Comparison of ENCODE assay signal across 40 mouse cellular contexts in the genomic region with DNA sequence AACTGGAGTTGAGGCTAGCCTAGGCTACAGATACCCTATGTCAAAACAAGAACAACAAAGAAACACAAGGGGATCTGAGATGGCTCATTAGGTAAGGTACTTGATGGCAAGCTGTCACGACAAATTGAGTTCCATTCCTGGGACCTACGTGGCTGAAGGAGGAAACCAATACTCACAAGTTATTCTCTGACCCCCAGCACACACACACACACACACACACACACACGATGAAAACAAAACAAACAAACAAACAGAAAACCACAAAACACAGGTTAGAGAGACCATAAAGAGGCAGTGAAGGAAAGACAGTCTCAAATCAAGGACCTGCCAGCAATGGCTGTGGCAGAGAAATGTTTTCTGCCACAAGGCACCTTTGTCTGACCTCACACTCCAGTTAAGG. TPM values are rescaled to one million over a fixed set of nuclear protein-coding genes. Genes with fewer than 3 reads are reported as not detected.
"Had no signal": no experiment of that assay in that cellular context is flagged by ENCODE, and none has a peak within 500 bp of the region (broad histone marks: within the 10 kb centered on the region; RNA-seq: fewer than 3 reads in every experiment).

A gene (plus strand): TSS at position 301 of the 400 bp plus-strand sequence.

- H3K4me1 ChIP-seq: embryonic facial prominence, embryonic 10.5 days; embryonic facial prominence, embryonic 12.5 days; embryonic facial prominence, embryonic 13.5 days; embryonic facial prominence, embryonic 15.5 days; forebrain, embryonic 10.5 days; forebrain, embryonic 12.5 days; forebrain, embryonic 13.5 days; forebrain, embryonic 15.5 days had no signal

- DNase-seq: cerebellum, adult 2 months; cerebellum, adult 8-10 months; cerebellum, adult 9-10 months; cerebellum, adult 9-11 months; cerebellum, postnatal 10 days; cerebellum, postnatal 14 days; cerebellum, postnatal 25 days; cerebellum, postnatal 36 days; embryo, embryonic 11 days; forebrain, postnatal 0 days; gastrocnemius, adult 2 months; gastrocnemius, postnatal 10 days; gastrocnemius, postnatal 14 days; gastrocnemius, postnatal 25 days; gastrocnemius, postnatal 36 days; heart, adult 11 months; heart, adult 18-20 months; heart, adult 2 months had no signal

- H3K4me3 ChIP-seq: embryonic facial prominence, embryonic 10.5 days; embryonic facial prominence, embryonic 12.5 days; embryonic facial prominence, embryonic 13.5 days; embryonic facial prominence, embryonic 15.5 days; erythroblast, embryonic 14.5 days; forebrain, embryonic 10.5 days; forebrain, embryonic 12.5 days; forebrain, embryonic 13.5 days; forebrain, embryonic 15.5 days; gastrocnemius, adult 2 months; heart, adult 2 months had no signal

- H3K36me3 ChIP-seq: embryonic facial prominence, embryonic 10.5 days; embryonic facial prominence, embryonic 12.5 days; embryonic facial prominence, embryonic 13.5 days; embryonic facial prominence, embryonic 15.5 days; forebrain, embryonic 10.5 days; forebrain, embryonic 12.5 days; forebrain, embryonic 15.5 days had no signal

- H3K27ac ChIP-seq: embryonic facial prominence, embryonic 10.5 days; embryonic facial prominence, embryonic 12.5 days; embryonic facial prominence, embryonic 13.5 days; embryonic facial prominence, embryonic 15.5 days; forebrain, embryonic 10.5 days; forebrain, embryonic 12.5 days; forebrain, embryonic 13.5 days; forebrain, embryonic 15.5 days; gastrocnemius, adult 2 months; heart, adult 2 months had no signal

- H3K27me3 ChIP-seq: embryonic facial prominence, embryonic 12.5 days; embryonic facial prominence, embryonic 13.5 days; embryonic facial prominence, embryonic 15.5 days; forebrain, embryonic 12.5 days; forebrain, embryonic 13.5 days; forebrain, embryonic 15.5 days had no signal

- H3K9ac ChIP-seq: embryonic facial prominence, embryonic 12.5 days; embryonic facial prominence, embryonic 13.5 days; embryonic facial prominence, embryonic 15.5 days; forebrain, embryonic 12.5 days; forebrain, embryonic 13.5 days; forebrain, embryonic 15.5 days; forebrain, postnatal 0 days had no signal

- H3K9me3 ChIP-seq: embryonic facial prominence, embryonic 13.5 days; embryonic facial prominence, embryonic 15.5 days; forebrain, embryonic 12.5 days; forebrain, embryonic 13.5 days; forebrain, embryonic 15.5 days had no signal

- ATAC-seq: forebrain, embryonic 13.5 days; forebrain, embryonic 14.5 days; forebrain, embryonic 15.5 days; forebrain, embryonic 16.5 days; forebrain, postnatal 0 days had no signal

- H3K4me2 ChIP-seq: embryonic facial prominence, embryonic 12.5 days; embryonic facial prominence, embryonic 13.5 days; embryonic facial prominence, embryonic 15.5 days; forebrain, embryonic 12.5 days; forebrain, embryonic 13.5 days; forebrain, embryonic 15.5 days had no signal

RNA-seq across cellular contexts. Expression of the gene that starts here (rescaled TPM):
- total RNA-seq: common myeloid progenitor, adult 5-6 weeks; forebrain, postnatal 0 days; gastrocnemius, adult 18-20 months; gastrocnemius, adult 2 months; gastrocnemius, adult 8-10 months; gastrocnemius, postnatal 10 days; gastrocnemius, postnatal 14 days; gastrocnemius, postnatal 25 days; gastrocnemius, postnatal 36 days; gastrocnemius, postnatal 4 days; granulocyte monocyte progenitor cell, adult 5-6 weeks; heart, adult 18-20 months; heart, adult 2 months had no signal
- polyA plus RNA-seq: cerebellum, adult 2 months; cortical plate, adult 2 months; embryonic facial prominence, embryonic 10.5 days; embryonic facial prominence, embryonic 11.5 days; embryonic facial prominence, embryonic 12.5 days; embryonic facial prominence, embryonic 13.5 days; embryonic facial prominence, embryonic 14.5 days; embryonic facial prominence, embryonic 15.5 days; erythroblast, embryonic 14.5 days; forebrain, embryonic 10.5 days; forebrain, embryonic 11.5 days; forebrain, embryonic 12.5 days; forebrain, embryonic 13.5 days; forebrain, embryonic 14.5 days; forebrain, embryonic 15.5 days; forebrain, embryonic 16.5 days; forebrain, postnatal 0 days; frontal cortex, adult 2 months; gonadal fat pad, adult 2 months; heart, adult 2 months had no signal
